Mouse (Mus musculus): ENCODE results near the gene Rnf149. TPM values are rescaled to one million over a fixed set of nuclear protein-coding genes. Genes with fewer than 3 reads are reported as not detected.

Gene Rnf149
- polyA plus RNA-seq, 1 experiment from 2014 or later = 18.9 TPM

DNA sequence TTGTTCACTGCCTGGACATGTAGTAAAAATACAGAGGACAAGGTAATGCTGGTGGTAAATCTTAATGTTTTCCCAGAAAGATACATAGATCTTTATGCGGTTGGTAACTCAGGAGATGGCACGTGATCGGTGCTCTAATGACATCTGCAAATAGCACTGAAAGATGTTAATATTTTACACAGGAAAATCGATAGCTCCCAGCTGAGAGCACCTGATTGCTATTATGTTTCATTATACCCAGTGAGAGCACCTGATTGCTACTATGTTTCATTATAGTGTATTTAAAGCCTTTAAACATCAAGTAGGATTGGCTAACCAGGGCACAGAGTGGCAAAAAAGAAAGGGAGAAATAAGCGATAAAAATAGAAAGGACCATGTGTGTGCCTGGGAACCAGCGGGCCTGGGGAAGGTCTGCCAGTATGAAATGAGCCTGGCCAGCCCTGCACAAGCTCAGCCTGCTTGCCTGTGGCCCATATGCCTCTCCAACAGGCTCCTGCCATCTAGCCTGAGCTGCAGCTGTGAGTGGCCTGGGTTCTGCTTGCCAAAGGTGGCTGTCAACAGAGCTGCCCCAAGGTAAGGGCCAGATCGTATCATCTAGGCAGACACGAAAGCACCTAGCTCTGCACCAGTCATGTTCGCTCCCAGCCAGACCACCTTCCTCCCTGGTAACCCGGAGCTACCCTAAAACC, 61.8 kb downstream of the Rnf149 start:
- Histone ChIP-seq H3K27ac (no peak overlapping the region), H3K27me3 (ENCODE audit: poor library complexity, severe bottlenecking) (no peaks in the 10 kb centered on the region), H3K36me3 (replicated peaks) (no peaks in the 10 kb centered on the region), H3K4me1 (no peaks in the 10 kb centered on the region), H3K9me3 (peaks cover 2% of the 10 kb centered on the region; the same call in 1 of the 2 replicates), H3K4me3 (no peak overlapping the region)
- no peak for DNase-seq (ENCODE audit: extremely low spot score, low spot score)
- WGBS = 90% methylated on average over 10 of the region's 10 CpGs

DNA sequence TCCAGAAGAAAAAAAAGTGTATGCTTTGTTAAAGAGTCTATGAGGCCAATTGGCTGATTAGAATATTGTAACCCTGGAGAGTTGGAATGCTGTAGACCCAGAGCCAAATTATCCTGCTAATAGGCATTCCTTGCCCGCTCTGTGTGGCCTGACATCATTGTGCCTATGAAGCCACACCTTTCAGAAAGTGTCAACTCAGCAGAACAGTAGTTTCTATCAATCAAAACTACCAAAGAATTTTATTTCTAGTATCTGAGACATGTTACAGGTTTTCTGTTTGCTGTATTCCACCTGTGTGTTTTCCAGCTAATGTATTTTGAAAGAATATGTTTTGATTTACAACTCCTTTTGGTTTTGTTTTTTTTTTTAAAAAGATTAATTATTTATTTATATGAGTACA, 65.0 kb downstream of the Rnf149 start:
- H3K9me3 ChIP-seq = no peaks in the 10 kb centered on the region
- H3K27me3 ChIP-seq (ENCODE audit: poor library complexity, severe bottlenecking) = no peaks in the 10 kb centered on the region
- no peak overlapping the region for H3K27ac ChIP-seq
- no peaks in the 10 kb centered on the region for H3K36me3 ChIP-seq (replicated peaks)
- H3K4me3 ChIP-seq = no peak overlapping the region
- DNase-seq (ENCODE audit: extremely low spot score, low spot score) = no peak
- 80% methylated on average over 1 of the region's 1 CpGs for WGBS
- no peaks in the 10 kb centered on the region for H3K4me1 ChIP-seq

DNA sequence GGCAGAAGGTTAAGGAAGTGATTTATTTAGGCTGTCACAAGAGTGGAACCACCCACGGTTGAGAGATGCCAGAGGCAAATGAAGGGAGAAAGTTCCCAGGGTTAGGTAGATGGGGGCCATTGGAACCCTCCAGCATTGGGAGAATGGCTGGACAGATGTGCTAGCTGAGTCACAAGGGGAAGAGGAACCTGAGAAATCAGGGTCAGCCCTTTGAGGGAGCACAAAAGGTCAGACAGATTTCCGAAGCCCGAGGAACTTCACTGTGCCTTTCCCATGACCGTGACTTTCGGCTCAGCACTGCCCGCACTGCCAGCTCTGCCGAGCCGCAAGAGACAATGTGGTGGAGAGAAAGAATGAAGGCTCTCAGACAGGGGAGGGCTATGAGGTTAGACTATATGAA, 65.4 kb downstream of the Rnf149 start:
- Histone ChIP-seq H3K4me1 (peaks cover 4% of the 10 kb centered on the region), H3K27ac (no peak overlapping the region), H3K27me3 (ENCODE audit: poor library complexity, severe bottlenecking) (no peaks in the 10 kb centered on the region), H3K9me3 (no peaks in the 10 kb centered on the region), H3K4me3 (no peak overlapping the region), H3K36me3 (replicated peaks) (no peaks in the 10 kb centered on the region)
- no peak for DNase-seq (ENCODE audit: extremely low spot score, low spot score)
- WGBS = 88% methylated on average over 8 of the region's 8 CpGs

DNA sequence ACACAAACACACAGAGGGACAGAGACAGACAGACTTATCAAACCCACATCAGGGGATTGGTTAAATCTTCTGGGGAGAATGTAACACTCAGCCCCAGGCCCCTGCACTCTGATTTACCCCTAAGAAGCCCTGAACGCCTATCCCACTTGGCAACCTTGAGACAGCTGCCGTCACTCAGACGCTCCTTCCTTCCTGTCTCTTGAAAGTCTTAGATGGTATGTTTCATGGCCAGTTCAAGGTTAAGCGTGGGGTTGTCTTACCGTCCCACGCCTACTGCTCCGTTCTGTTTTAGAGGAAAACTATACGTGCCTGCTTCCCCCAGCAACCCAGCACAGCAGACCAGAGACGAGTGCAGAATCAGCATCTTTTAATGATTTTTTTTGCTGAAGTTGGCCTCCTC, 71.6 kb downstream of the Rnf149 start:
- no peaks in the 10 kb centered on the region for H3K27me3 ChIP-seq (ENCODE audit: poor library complexity, severe bottlenecking)
- H3K36me3 ChIP-seq (replicated peaks) = no peaks in the 10 kb centered on the region
- H3K27ac ChIP-seq = no peak overlapping the region
- peaks cover 8% of the 10 kb centered on the region for H3K4me1 ChIP-seq
- H3K4me3 ChIP-seq = no peak overlapping the region
- DNase-seq (ENCODE audit: extremely low spot score, low spot score) = no peak
- no peaks in the 10 kb centered on the region for H3K9me3 ChIP-seq
- 86% methylated on average over 9 of the region's 9 CpGs for WGBS

DNA sequence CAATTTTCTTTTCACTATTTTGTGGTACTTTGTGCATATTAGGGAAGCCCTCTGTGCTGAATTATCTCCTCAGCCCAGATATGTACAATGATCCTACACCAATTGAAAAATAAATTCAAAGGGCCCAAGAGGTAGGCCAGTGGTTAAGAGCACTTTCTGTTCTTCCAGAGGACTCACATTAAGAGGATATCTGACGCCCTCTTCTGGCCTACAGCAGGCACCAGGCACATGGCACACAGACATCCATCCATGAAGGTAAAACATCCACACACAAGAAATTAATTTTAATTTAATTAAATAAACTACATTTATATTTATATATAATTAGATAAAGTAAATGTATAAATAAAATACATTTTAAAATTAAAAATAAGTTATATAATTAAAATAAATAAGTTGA, 72.9 kb downstream of the Rnf149 start:
- 14% methylated on average over 1 of the region's 1 CpGs for WGBS
- Histone ChIP-seq H3K36me3 (replicated peaks) (no peaks in the 10 kb centered on the region), H3K4me1 (peaks cover 8% of the 10 kb centered on the region), H3K4me3 (no peak overlapping the region), H3K9me3 (no peaks in the 10 kb centered on the region), H3K27me3 (ENCODE audit: poor library complexity, severe bottlenecking) (no peaks in the 10 kb centered on the region), H3K27ac (no peak overlapping the region)
- no peak for DNase-seq (ENCODE audit: extremely low spot score, low spot score)

DNA sequence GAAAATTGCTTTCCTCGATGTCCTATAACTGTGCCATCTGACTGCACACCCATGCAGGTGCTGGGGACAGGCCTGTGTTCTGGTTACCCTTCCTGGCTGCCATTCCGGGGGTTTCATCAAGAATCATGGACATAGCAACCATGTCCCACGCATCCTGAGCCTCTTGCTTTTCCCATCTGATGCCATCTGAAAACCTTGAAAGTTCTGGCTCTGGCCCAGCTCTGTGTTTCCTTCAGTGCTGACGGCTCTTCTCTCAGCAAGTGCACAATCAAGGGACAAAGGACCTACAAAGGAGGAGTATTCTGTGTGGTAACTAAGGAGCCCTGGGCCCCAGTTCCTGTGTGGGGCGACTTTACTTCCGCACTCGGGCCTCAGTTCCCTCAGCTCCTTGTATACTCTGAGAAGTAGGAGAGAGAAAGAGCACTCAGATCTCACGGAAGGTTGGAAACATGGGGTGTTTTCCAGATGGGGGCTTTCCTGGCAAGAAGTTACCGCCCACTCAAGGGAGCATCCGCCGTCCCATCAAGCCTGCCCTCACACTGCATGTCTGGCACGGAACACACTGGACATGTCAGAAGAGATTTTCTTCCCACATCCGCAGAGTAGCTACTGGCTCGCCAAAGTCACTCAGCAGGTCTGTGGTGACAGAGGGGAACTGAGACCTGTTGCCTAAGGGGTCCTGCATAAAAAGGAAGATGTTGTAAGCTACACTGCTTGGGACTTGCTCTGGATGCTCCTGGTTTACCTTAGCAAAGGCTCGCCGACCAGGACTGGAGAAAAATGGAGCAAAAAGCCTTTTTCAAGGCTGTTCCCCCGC, 74.2 kb downstream of the Rnf149 start:
- H3K27me3 ChIP-seq (ENCODE audit: poor library complexity, severe bottlenecking) = no peaks in the 10 kb centered on the region
- H3K9me3 ChIP-seq = no peaks in the 10 kb centered on the region
- H3K27ac ChIP-seq = no peak overlapping the region
- H3K4me3 ChIP-seq = no peak overlapping the region
- H3K4me1 ChIP-seq = peaks cover 8% of the 10 kb centered on the region
- DNase-seq (ENCODE audit: extremely low spot score, low spot score) = no peak
- no peaks in the 10 kb centered on the region for H3K36me3 ChIP-seq (replicated peaks)
- WGBS = 88% methylated on average over 17 of the region's 17 CpGs

Other genes with a start within 250 kb of the Rnf149 start
- gene Rpl31, start 209.6 kb downstream of the Rnf149 start, polyA plus RNA-seq (2016; fragmentation: Nextera tagmentation; extraction: Ambion mirVana) = 491 and 499 TPM in 2 replicates
- 4.5 and 6.7 TPM in 2 replicates for gene Tbc1d8, start 98.7 kb downstream of the Rnf149 start, polyA plus RNA-seq (2016; fragmentation: Nextera tagmentation; extraction: Ambion mirVana)
- 21.5 and 22.0 TPM in 2 replicates for gene Cnot11, start 42.4 kb downstream of the Rnf149 start, polyA plus RNA-seq (2016; fragmentation: Nextera tagmentation; extraction: Ambion mirVana)
- 0.05 TPM in 1 of 2 replicates, not detected in the other for gene Creg2, start 74.1 kb upstream of the Rnf149 start, polyA plus RNA-seq (2016; fragmentation: Nextera tagmentation; extraction: Ambion mirVana)
- 0.22 and 0.34 TPM in 2 replicates for gene Rfx8, start 143.6 kb upstream of the Rnf149 start, polyA plus RNA-seq (2016; fragmentation: Nextera tagmentation; extraction: Ambion mirVana)
- gene Gm3646, start 227.9 kb upstream of the Rnf149 start, polyA plus RNA-seq (2016; fragmentation: Nextera tagmentation; extraction: Ambion mirVana) = not detected in 2 replicates